Mouse (Mus musculus) erythroblast, embryonic 14.5 days (primary cell): ENCODE results near the gene Pwwp2b. TPM values are rescaled to one million over a fixed set of nuclear protein-coding genes. Genes with fewer than 3 reads are reported as not detected.

Experiments
- H3K27me3 ChIP-seq: 2 replicates; pipeline ENCODE4 v1.6.1; 2012; ENCODE audit warnings: inconsistent platforms; ENCODE audit not compliant: control insufficient read depth
- H3K36me3 ChIP-seq: 2 replicates; pipeline ENCODE4 v1.6.1; 2012; ENCODE audit warnings: mild to moderate bottlenecking, inconsistent platforms; ENCODE audit not compliant: control insufficient read depth
- H3K4me1 ChIP-seq: 2 replicates; pipeline ENCODE4 v1.6.1; 2012; ENCODE audit warnings: inconsistent platforms; ENCODE audit not compliant: control insufficient read depth
- H3K4me3 ChIP-seq: replicated peaks from 2 replicates; pipeline ENCODE3; 2012; ENCODE audit warnings: moderate library complexity, mild to moderate bottlenecking, inconsistent platforms
- H3K9me3 ChIP-seq: 2 replicates; pipeline ENCODE4 v1.6.1; 2012; ENCODE audit warnings: low read length, inconsistent platforms, mixed read lengths; ENCODE audit not compliant: control insufficient read depth
- GATA1 ChIP-seq: IDR thresholded peaks from 2 replicates; pipeline ENCODE4 v1.6.1; 2012; ENCODE audit warnings: low read length, inconsistent platforms, mixed read lengths
- TAL1 ChIP-seq: IDR thresholded peaks from 3 replicates; pipeline ENCODE4 v1.6.1; 2012; ENCODE audit warnings: low read length, inconsistent platforms, mixed read lengths
- polyA plus RNA-seq: library from polyadenylated mRNA; stranded (reverse); fragments of >175 nt; gene quantifications from 2 replicates; pipeline ENCODE4 v1.2.3, GENCODE M21; 2012

The Pwwp2b gene
- polyA plus RNA-seq, 1 experiment: not detected

GRCm38 (mm10) chr7:139298446-139298845, 50.2 kb downstream of the Pwwp2b start:
- Histone ChIP-seq H3K9me3 (no peaks in the 10 kb centered on the region), H3K4me1 (no peaks in the 10 kb centered on the region), H3K36me3 (no peaks in the 10 kb centered on the region), H3K4me3 (no peak overlapping the region), H3K27me3 (no peaks in the 10 kb centered on the region)
- TF ChIP-seq GATA1 (no peak), TAL1 (no peak)

GRCm38 (mm10) chr7:139299424-139299823, 51.1 kb downstream of the Pwwp2b start:
- Histone ChIP-seq H3K27me3 (no peaks in the 10 kb centered on the region), H3K36me3 (no peaks in the 10 kb centered on the region), H3K4me3 (no peak overlapping the region), H3K4me1 (no peaks in the 10 kb centered on the region), H3K9me3 (no peaks in the 10 kb centered on the region)
- TF ChIP-seq TAL1 (no peak), GATA1 (no peak)

GRCm38 (mm10) chr7:139300423-139300822, 52.1 kb downstream of the Pwwp2b start:
- no peak for TF ChIP-seq GATA1
- no peak for TF ChIP-seq TAL1
- no peaks in the 10 kb centered on the region for H3K4me1 ChIP-seq
- H3K27me3 ChIP-seq: no peaks in the 10 kb centered on the region
- no peaks in the 10 kb centered on the region for H3K36me3 ChIP-seq
- no peak overlapping the region for H3K4me3 ChIP-seq
- no peaks in the 10 kb centered on the region for H3K9me3 ChIP-seq

GRCm38 (mm10) chr7:139301505-139301904, 53.2 kb downstream of the Pwwp2b start:
- TF ChIP-seq TAL1 (no peak; the same call in 2 of the 3 replicates), GATA1 (no peak)
- Histone ChIP-seq H3K36me3 (no peaks in the 10 kb centered on the region), H3K9me3 (no peaks in the 10 kb centered on the region), H3K4me1 (no peaks in the 10 kb centered on the region), H3K4me3 (no peak overlapping the region), H3K27me3 (no peaks in the 10 kb centered on the region)

GRCm38 (mm10) chr7:139302314-139302713, 54.0 kb downstream of the Pwwp2b start:
- H3K36me3 ChIP-seq: no peaks in the 10 kb centered on the region
- TF ChIP-seq TAL1 (no peak), GATA1 (no peak)
- H3K27me3 ChIP-seq: no peaks in the 10 kb centered on the region
- no peak overlapping the region for H3K4me3 ChIP-seq
- H3K4me1 ChIP-seq: no peaks in the 10 kb centered on the region
- H3K9me3 ChIP-seq: no peaks in the 10 kb centered on the region

GRCm38 (mm10) chr7:139303280-139304011, 55.2 kb downstream of the Pwwp2b start:
- no peaks in the 10 kb centered on the region for H3K4me1 ChIP-seq
- H3K4me3 ChIP-seq: no peak overlapping the region
- no peak for TF ChIP-seq GATA1
- no peak for TF ChIP-seq TAL1
- no peaks in the 10 kb centered on the region for H3K9me3 ChIP-seq
- H3K27me3 ChIP-seq: no peaks in the 10 kb centered on the region
- no peaks in the 10 kb centered on the region for H3K36me3 ChIP-seq

GRCm38 (mm10) chr7:139304322-139304721, 56.0 kb downstream of the Pwwp2b start:
- Histone ChIP-seq H3K9me3 (no peaks in the 10 kb centered on the region), H3K36me3 (no peaks in the 10 kb centered on the region), H3K4me3 (no peak overlapping the region), H3K27me3 (no peaks in the 10 kb centered on the region), H3K4me1 (no peaks in the 10 kb centered on the region)
- TF ChIP-seq TAL1 (no peak), GATA1 (no peak)

GRCm38 (mm10) chr7:139307056-139307455, 58.8 kb downstream of the Pwwp2b start:
- no peaks in the 10 kb centered on the region for H3K9me3 ChIP-seq
- H3K36me3 ChIP-seq: no peaks in the 10 kb centered on the region
- H3K27me3 ChIP-seq: no peaks in the 10 kb centered on the region
- no peaks in the 10 kb centered on the region for H3K4me1 ChIP-seq
- TF ChIP-seq GATA1: no peak
- TF ChIP-seq TAL1: no peak
- H3K4me3 ChIP-seq: no peak overlapping the region

- Histone ChIP-seq H3K4me1 (no peaks in the 10 kb centered on the region), H3K9me3 (no peaks in the 10 kb centered on the region), H3K36me3 (no peaks in the 10 kb centered on the region), H3K4me3 (no peak overlapping the region), H3K27me3 (no peaks in the 10 kb centered on the region)
- no peak for TF ChIP-seq GATA1
- no peak for TF ChIP-seq TAL1
Measured at GRCm38 (mm10) chr7:139308140-139308895, 60.0 kb downstream of the Pwwp2b start.
